Mouse (Mus musculus) intestine, postnatal 0 days (tissue): ENCODE data around the gene Stap2. TPM values are rescaled to one million over a fixed set of nuclear protein-coding genes. Genes with fewer than 3 reads are reported as not detected.

ENCODE experiments used
- ATAC-seq: fragments of 200-750 bp; cut with Nextera tagmentation; 2 replicates; pipeline ENCODE4 v1.8.0; 2017; ENCODE audit warnings: mild to moderate bottlenecking, moderate TSS enrichment, moderate library complexity
- H3K27ac ChIP-seq: fragments of 300-500 bp; sonication (generic); 2 replicates; pipeline ENCODE4 v1.5.1; 2014; ENCODE audit warnings: mild to moderate bottlenecking, low read depth, low read length, moderate library complexity
- H3K27me3 ChIP-seq: fragments of 300-500 bp; sonication (generic); replicated peaks from 2 replicates; pipeline ENCODE4 v1.6.1; 2014; ENCODE audit warnings: low read length, mixed read lengths; ENCODE audit not compliant: control insufficient read depth, insufficient read depth
- H3K36me3 ChIP-seq: fragments of 300-500 bp; sonication (generic); 2 replicates; pipeline ENCODE4 v1.6.1; 2014; ENCODE audit warnings: mild to moderate bottlenecking, moderate library complexity; ENCODE audit not compliant: control insufficient read depth, insufficient read depth
- H3K4me1 ChIP-seq: fragments of 300-500 bp; sonication (generic); replicated peaks from 2 replicates; pipeline ENCODE4 v1.6.1; 2014; ENCODE audit warnings: antibody characterized with exemption, low read length, mixed read lengths; ENCODE audit not compliant: control insufficient read depth, insufficient read depth
- H3K4me2 ChIP-seq: fragments of 300-500 bp; sonication (generic); replicated peaks from 2 replicates; pipeline ENCODE4 v1.6.1; 2014; ENCODE audit warnings: low read depth, mild to moderate bottlenecking, moderate library complexity
- H3K4me3 ChIP-seq: fragments of 300-500 bp; sonication (generic); 2 replicates; pipeline ENCODE4 v1.5.1; 2014; ENCODE audit warnings: low read depth, low read length
- H3K9ac ChIP-seq: fragments of 300-500 bp; sonication (generic); 2 replicates; pipeline ENCODE4 v1.6.1; 2014; ENCODE audit warnings: mild to moderate bottlenecking, low read depth, low read length
- H3K9me3 ChIP-seq: fragments of 300-500 bp; sonication (generic); 2 replicates; pipeline ENCODE4 v1.6.1; 2016; ENCODE audit warnings: mixed run types; ENCODE audit not compliant: control insufficient read depth
- CTCF ChIP-seq: sonication (generic); IDR thresholded peaks from 2 replicates; pipeline ENCODE4 v1.5.1; 2016; ENCODE audit warnings: low read depth, mild to moderate bottlenecking, control low read depth, antibody characterized with exemption, moderate library complexity
- WGBS: fragments of 180-500 bp; shearing (Covaris S2); extraction: QIAGEN DNeasy Blood & Tissue Kit; methylation state at CpG from one replicate; pipeline ENCODE4 v1.1.7; 2014; 5-methylcytosine and 5-hydroxymethylcytosine counted together
- polyA plus RNA-seq: library from polyadenylated mRNA; unstranded; fragments of >200 nt; fragmentation: Nextera tagmentation; extraction: Ambion mirVana; gene quantifications from 2 replicates; pipeline ENCODE4 v1.2.1, GENCODE M21; 2015

Stap2 gene
- polyA plus RNA-seq, 1 experiment from 2014 or later, result 82.8 TPM

DNA sequence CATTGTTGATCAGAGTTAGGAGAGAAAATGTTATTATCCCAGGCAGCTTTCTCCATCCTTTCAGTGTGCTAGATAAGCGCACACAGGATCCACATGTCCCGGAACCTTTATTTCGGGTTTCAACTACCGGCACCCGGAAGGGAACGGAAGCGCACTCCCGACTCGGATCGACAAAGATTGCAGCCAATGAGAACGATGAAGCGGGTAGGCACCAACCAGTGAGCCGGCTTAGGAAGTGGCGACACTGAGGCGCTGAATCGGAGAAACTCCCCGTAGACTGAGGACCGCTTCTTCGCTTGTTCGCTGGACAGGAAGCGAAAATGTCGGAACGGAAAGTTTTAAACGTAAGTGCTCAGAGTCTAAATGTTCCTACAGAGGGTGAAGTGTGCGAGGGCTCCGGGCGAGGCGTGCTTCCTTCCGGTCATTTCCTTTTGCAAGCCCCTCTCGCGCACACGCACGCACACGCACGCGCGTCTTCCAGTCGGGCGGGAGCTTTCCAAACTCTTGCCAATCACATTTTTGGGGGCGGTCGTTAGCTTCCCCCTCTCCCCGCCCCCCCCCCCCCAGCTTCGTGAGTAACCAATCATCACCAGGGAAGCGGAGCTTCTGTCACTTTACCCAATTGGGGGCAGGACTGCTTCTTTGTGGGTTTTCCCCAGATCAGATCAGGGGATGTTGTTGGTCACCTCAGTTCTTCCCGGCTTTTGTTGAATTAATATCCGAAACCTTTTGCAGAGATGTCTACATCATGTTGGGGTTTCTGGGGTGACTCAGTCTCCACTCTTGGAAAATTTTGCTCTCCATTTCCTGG is 46.3 kb downstream of the Stap2 start, which contains the start of gene Yju2:
Gene Yju2 (plus strand): TSS at position 182 of the 811 bp plus-strand sequence.
- WGBS, result under 1% methylated on average over 46 of the region's 46 CpGs
- peak within 1 kb of the TSS; percentile 34 for H3K9ac ChIP-seq
- peak; percentile 96 for ATAC-seq

DNA sequence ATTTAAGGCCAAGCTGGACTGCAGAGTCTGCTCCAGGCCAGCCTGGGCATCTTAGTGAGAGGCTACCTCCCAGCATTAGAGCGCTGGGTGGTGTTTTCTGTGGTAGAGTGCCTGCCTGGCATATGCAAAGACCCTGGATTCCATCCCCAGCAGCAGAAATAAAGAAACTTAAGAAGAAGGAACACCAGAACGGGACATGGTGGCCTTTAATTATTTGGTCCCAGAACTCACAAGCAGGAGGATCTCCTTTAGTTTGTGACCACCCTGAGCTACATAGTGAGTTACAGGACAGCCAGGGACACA is 46.8 kb downstream of the Stap2 start:
- 0 out of 2 replicates have a peak, but pooled peaks cover 2% of the 10 kb centered on the region for H3K4me1 ChIP-seq
- H3K27ac ChIP-seq, result no peak overlapping the region; the same call in 1 of the 2 replicates
- no peak for TF ChIP-seq CTCF
- 28% methylated on average over 2 of the region's 2 CpGs for WGBS
- no peak for ATAC-seq
- no peak overlapping the region; the same call in 1 of the 2 replicates for H3K9ac ChIP-seq
- H3K27me3 ChIP-seq, result 0 out of 2 replicates have a peak, but pooled peaks cover 10% of the 10 kb centered on the region
- peak overlapping the region; percentile 57 for H3K4me2 ChIP-seq
- peak overlapping the region; percentile 54 for H3K4me3 ChIP-seq
- H3K36me3 ChIP-seq, result peaks cover 18% of the 10 kb centered on the region
- H3K9me3 ChIP-seq, result no peaks in the 10 kb centered on the region

More for the DNA sequence above, 46.3 kb downstream of the Stap2 start, which contains the start of gene Yju2:
- Histone ChIP-seq H3K4me1 (0 out of 2 replicates have a peak, but pooled peaks cover 2% of the 10 kb centered on the region), H3K4me3 (peak within 1 kb of the TSS; percentile 54), H3K27ac (peak within 1 kb of the TSS; percentile 87), H3K27me3 (0 out of 2 replicates have a peak, but pooled peaks cover 10% of the 10 kb centered on the region), H3K9me3 (no peaks in the 10 kb centered on the region), H3K4me2 (peak within 1 kb of the TSS; percentile 57), H3K36me3 (peaks cover 20% of the 10 kb centered on the region)
- TF ChIP-seq CTCF, result peak; percentile 20; the same call in 1 of the 2 replicates

DNA sequence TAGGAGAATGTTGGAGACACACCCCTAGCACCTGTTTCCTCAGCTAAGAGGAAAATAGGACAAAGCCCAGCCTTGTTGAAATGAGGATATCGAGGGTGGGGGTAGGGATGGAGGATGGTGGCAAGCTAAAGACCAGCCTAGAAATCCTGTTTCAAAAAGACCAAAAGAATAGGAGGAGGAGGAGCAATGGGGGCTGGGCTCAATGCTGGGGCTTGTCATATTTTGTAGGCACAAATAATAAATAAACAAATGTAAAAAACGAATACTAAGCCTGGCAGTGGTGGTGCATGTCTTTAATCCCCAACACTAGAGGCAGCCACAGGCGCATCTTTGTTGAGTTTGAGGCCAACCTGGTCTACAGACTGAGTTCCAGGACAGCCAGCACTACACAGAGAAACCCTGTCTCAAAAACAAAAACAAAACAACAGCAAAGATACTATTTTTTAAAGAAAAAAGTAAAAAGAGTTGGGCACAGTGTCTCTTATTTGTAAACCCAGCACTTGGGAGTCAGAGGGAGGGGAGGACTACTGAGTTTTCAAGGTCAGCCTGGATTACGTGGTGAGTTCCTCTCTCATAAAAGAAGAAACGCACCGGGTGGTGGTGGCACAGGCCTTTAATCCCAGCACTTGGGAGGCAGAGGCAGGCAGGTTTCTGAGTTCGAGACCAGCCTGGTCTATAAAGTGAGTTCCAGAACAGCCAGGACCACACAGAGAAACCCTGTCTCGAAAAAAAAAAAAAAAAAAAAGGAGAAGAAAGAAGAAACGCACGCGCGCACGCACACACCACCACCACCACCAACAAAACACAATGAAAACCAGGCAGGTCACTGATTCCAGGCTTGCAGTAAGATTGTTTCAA is 47.4 kb downstream of the Stap2 start:
- no peak overlapping the region for H3K27ac ChIP-seq
- H3K27me3 ChIP-seq, result 0 out of 2 replicates have a peak, but pooled peaks cover 10% of the 10 kb centered on the region
- H3K4me1 ChIP-seq, result 0 out of 2 replicates have a peak, but pooled peaks cover 2% of the 10 kb centered on the region
- peak overlapping the region; percentile 57 for H3K4me2 ChIP-seq
- H3K9ac ChIP-seq, result no peak overlapping the region; the same call in 1 of the 2 replicates
- TF ChIP-seq CTCF, result no peak
- no peak overlapping the region for H3K4me3 ChIP-seq
- ATAC-seq, result no peak
- WGBS, result 65% methylated on average over 13 of the region's 13 CpGs
- H3K9me3 ChIP-seq, result no peaks in the 10 kb centered on the region
- peaks cover 18% of the 10 kb centered on the region for H3K36me3 ChIP-seq

DNA sequence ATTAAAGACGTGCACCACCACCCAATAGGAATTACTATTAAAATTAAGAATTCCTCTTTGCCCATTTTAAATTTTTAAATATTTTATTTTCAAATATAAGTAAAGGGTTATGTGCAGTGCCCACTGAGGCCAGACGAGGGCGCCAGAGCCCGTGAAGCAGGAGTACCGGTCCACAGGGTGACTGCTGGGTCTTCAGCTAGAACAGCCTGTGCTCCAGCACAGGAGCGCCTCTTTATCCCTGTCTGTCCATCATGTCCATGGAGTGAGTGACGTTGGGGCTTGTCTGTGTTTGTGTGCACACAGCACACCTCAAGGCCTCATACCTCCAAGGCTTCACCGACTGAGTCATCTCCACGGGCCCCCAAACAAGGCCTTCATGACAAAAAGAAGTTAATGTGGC is 48.2 kb downstream of the Stap2 start:
- Histone ChIP-seq H3K27ac (no peak overlapping the region), H3K4me2 (peak overlapping the region; percentile 67; the same call in 1 of the 2 replicates), H3K4me1 (0 out of 2 replicates have a peak, but pooled peaks cover 2% of the 10 kb centered on the region), H3K9ac (no peak overlapping the region), H3K4me3 (no peak overlapping the region), H3K27me3 (0 out of 2 replicates have a peak, but pooled peaks cover 10% of the 10 kb centered on the region), H3K9me3 (no peaks in the 10 kb centered on the region), H3K36me3 (peaks cover 15% of the 10 kb centered on the region)
- ATAC-seq, result no peak
- peak; percentile 91 for TF ChIP-seq CTCF
- 15% methylated on average over 9 of the region's 9 CpGs for WGBS

DNA sequence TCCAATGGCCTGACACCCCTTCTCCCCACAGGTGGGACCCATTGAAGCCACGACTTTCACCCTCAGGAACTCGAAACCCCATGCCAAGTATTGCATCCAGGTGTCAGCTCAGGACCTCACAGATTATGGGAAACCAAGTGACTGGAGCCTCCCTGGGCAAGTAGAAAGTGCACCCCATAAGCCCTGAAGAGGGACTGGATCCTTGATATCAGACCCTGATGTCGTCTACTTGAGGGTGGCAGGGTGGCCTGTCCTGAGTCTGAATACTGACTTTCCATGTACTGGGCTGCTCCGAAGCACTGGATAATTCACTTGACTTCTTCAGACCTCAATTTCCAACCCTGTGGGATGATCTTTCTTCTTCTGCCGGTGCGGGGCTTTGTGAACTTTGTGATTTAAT is 48.8 kb downstream of the Stap2 start:
- Histone ChIP-seq H3K4me3 (peak overlapping the region; percentile 39; the same call in 1 of the 2 replicates), H3K36me3 (peaks cover 9% of the 10 kb centered on the region; the same call in 1 of the 2 replicates), H3K4me2 (peak overlapping the region; percentile 67), H3K4me1 (0 out of 2 replicates have a peak, but pooled peaks cover 2% of the 10 kb centered on the region), H3K9ac (no peak overlapping the region), H3K27ac (no peak overlapping the region), H3K27me3 (0 out of 2 replicates have a peak, but pooled peaks cover 10% of the 10 kb centered on the region), H3K9me3 (no peaks in the 10 kb centered on the region)
- WGBS, result 39% methylated on average over 6 of the region's 6 CpGs
- TF ChIP-seq CTCF, result no peak
- ATAC-seq, result no peak

DNA sequence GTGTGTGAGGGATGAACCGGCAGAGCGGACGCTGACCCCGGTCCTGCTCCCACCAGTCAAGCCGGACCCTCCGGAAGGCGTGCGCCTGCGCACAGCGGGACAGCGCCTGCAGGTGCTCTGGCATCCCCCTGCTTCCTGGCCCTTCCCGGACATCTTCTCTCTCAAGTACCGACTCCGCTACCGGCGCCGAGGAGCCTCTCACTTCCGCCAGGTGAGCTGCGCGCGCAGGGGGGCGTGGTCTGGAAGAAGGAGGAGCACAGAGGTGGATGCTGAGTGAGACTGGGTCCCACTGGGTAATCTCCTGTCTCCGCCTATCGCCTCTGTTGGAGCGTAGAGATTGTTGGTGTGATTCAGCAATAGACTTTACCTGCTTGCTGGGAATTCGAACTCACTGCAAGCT is 49.3 kb downstream of the Stap2 start:
- Histone ChIP-seq H3K4me3 (peak overlapping the region; percentile 39), H3K36me3 (0 out of 2 replicates have a peak, but pooled peaks cover 5% of the 10 kb centered on the region), H3K9me3 (no peaks in the 10 kb centered on the region), H3K27ac (no peak overlapping the region), H3K27me3 (0 out of 2 replicates have a peak, but pooled peaks cover 10% of the 10 kb centered on the region), H3K9ac (no peak overlapping the region), H3K4me2 (peak overlapping the region; percentile 67), H3K4me1 (0 out of 2 replicates have a peak, but pooled peaks cover 2% of the 10 kb centered on the region)
- no peak for TF ChIP-seq CTCF
- 3% methylated on average over 26 of the region's 26 CpGs for WGBS
- ATAC-seq, result peak; percentile 42
